8 mouse cellular contexts compared by ENCODE assay signal in genomic region chr9:77543351-77544321, GRCm38 (mm10). TPM values are rescaled to one million over a fixed set of nuclear protein-coding genes. Genes with fewer than 3 reads are reported as not detected.
DNase-seq lines count a peak whose midpoint lies in the region; ATAC-seq and TF ChIP-seq lines count a peak whose summit lies in the region.

No protein-coding gene starts in this region.

- peak overlapping the region; percentile 74 for H3K9ac ChIP-seq in intestine, embryonic 14.5 days (ENCODE audit: low read length)
- H3K9ac ChIP-seq in liver, embryonic 12.5 days: peak overlapping the region; percentile 75

- H3K36me3 ChIP-seq in intestine, embryonic 14.5 days (ENCODE audit: control insufficient read depth, insufficient read depth, low read length): no peaks in the 10 kb centered on the region
- no peaks in the 10 kb centered on the region for H3K36me3 ChIP-seq in liver, embryonic 12.5 days
- no peaks in the 10 kb centered on the region for H3K36me3 ChIP-seq in testis, adult 2 months (ENCODE audit: control insufficient read depth, insufficient read depth, low read length)

- peak; percentile 35; the same call in 1 of the 2 replicates for TF ChIP-seq CTCF in layer of hippocampus, adult 2 months (conservative IDR thresholded peaks at IDR 0.05)
- no peak for TF ChIP-seq CTCF in cerebellum, adult 2 months (IDR thresholded peaks at IDR 0.05; ENCODE audit: borderline replicate concordance, insufficient read depth, low read depth, low read length)
- no peak for TF ChIP-seq CTCF in testis, adult 2 months (IDR thresholded peaks at IDR 0.05; ENCODE audit: control insufficient read depth, insufficient read depth, insufficient replicate concordance, low read depth, low read length)

- peak; percentile 58 for ATAC-seq in intestine, embryonic 14.5 days (replicated peaks; ENCODE audit: low FRiP score, low TSS enrichment, low read depth)
- peak; percentile 58 for ATAC-seq in liver, embryonic 12.5 days
- peak; percentile 27 for ATAC-seq in monocyte, adult 5-6 weeks (replicated peaks; ENCODE audit: insufficient number of reproducible peaks, low FRiP score, low TSS enrichment, poor library complexity, severe bottlenecking)

- H3K4me3 ChIP-seq in layer of hippocampus, adult 2 months: peak overlapping the region; percentile 70
- H3K4me3 ChIP-seq in cerebellum, adult 2 months (replicated peaks; ENCODE audit: insufficient read depth, low read depth, low read length): peak overlapping the region; percentile 61
- peak overlapping the region; percentile 76 for H3K4me3 ChIP-seq in intestine, embryonic 14.5 days (ENCODE audit: low read depth, low read length)
- H3K4me3 ChIP-seq in liver, embryonic 12.5 days: peak overlapping the region; percentile 73
- H3K4me3 ChIP-seq in testis, adult 2 months (ENCODE audit: control insufficient read depth, low read depth, low read length): peak overlapping the region; percentile 78

- no peaks in the 10 kb centered on the region for H3K4me1 ChIP-seq in cerebellum, adult 2 months (ENCODE audit: control insufficient read depth, insufficient read depth, low read length)
- H3K4me1 ChIP-seq in intestine, embryonic 14.5 days (replicated peaks; ENCODE audit: control insufficient read depth, insufficient read depth, low read length): peaks cover 6% of the 10 kb centered on the region
- peaks cover 22% of the 10 kb centered on the region for H3K4me1 ChIP-seq in liver, embryonic 12.5 days
- peaks cover 13% of the 10 kb centered on the region for H3K4me1 ChIP-seq in testis, adult 2 months (ENCODE audit: control insufficient read depth, insufficient read depth, low read length)

- TF ChIP-seq POLR2A in cerebellum, adult 2 months (IDR thresholded peaks at IDR 0.05; ENCODE audit: borderline replicate concordance, insufficient read depth, low read length): no peak
- no peak for TF ChIP-seq POLR2A in testis, adult 2 months (IDR thresholded peaks at IDR 0.05; ENCODE audit: control insufficient read depth, low read depth, low read length)

- H3K27ac ChIP-seq in layer of hippocampus, adult 2 months: peak overlapping the region; percentile 81
- H3K27ac ChIP-seq in cerebellum, adult 2 months (ENCODE audit: insufficient read depth, low read length): no peak overlapping the region
- peak overlapping the region; percentile 74; the same call in 1 of the 2 replicates for H3K27ac ChIP-seq in intestine, embryonic 14.5 days (ENCODE audit: low read depth)
- no peak overlapping the region for H3K27ac ChIP-seq in liver, embryonic 12.5 days
- no peak overlapping the region for H3K27ac ChIP-seq in testis, adult 2 months (ENCODE audit: control insufficient read depth, insufficient read depth, low read depth, low read length)

- no peaks in the 10 kb centered on the region for H3K9me3 ChIP-seq in intestine, embryonic 14.5 days (ENCODE audit: control insufficient read depth, low read length)
- no peaks in the 10 kb centered on the region for H3K9me3 ChIP-seq in liver, embryonic 12.5 days (replicated peaks)

- 6% methylated on average over 40 of the region's 40 CpGs for WGBS in cerebellum, adult 2 months
- 1% methylated on average over 40 of the region's 40 CpGs for WGBS in intestine, embryonic 14.5 days
- 2% methylated on average over 40 of the region's 40 CpGs for WGBS in liver, embryonic 12.5 days (ENCODE audit: insufficient replicate concordance)

- DNase-seq in layer of hippocampus, adult 2 months (ENCODE audit: low spot score in 2 of 2): peak in 1 of 2 experiments; percentile 9
- no peak for DNase-seq in layer of hippocampus, adult 9-10 months (ENCODE audit: low spot score)
- DNase-seq in cerebellum, adult 2 months: peak; percentile 56 to 59
- DNase-seq in frontal cortex, postnatal 36 days (ENCODE audit: low spot score in 2 of 2): peak; percentile 17 to 34
- DNase-seq in intestine, embryonic 14.5 days (ENCODE audit: low spot score): peak; percentile 76

- H3K27me3 ChIP-seq in cerebellum, adult 2 months (ENCODE audit: control insufficient read depth, insufficient read depth, low read length): no peaks in the 10 kb centered on the region
- no peaks in the 10 kb centered on the region for H3K27me3 ChIP-seq in intestine, embryonic 14.5 days (replicated peaks; ENCODE audit: control insufficient read depth, insufficient read depth, low read length)
- H3K27me3 ChIP-seq in liver, embryonic 12.5 days (replicated peaks): peaks cover 24% of the 10 kb centered on the region
- H3K27me3 ChIP-seq in testis, adult 2 months (ENCODE audit: control insufficient read depth, insufficient read depth, low read length): no peaks in the 10 kb centered on the region

- peak overlapping the region; percentile 86 for H3K4me2 ChIP-seq in intestine, embryonic 14.5 days (ENCODE audit: low read length)
- peak overlapping the region; percentile 97 for H3K4me2 ChIP-seq in liver, embryonic 12.5 days

RNA-seq across cellular contexts. Expression of gene Lrrc1, which starts 1.0 kb away (rescaled TPM):
- 1 to 10 TPM; 8.4 to 9.1 TPM for total RNA-seq in layer of hippocampus, adult 2 months (2021)
- polyA plus RNA-seq in cerebellum, adult 2 months (2012; rRNA removed): 28.4 and 28.8 TPM in 2 replicates
- polyA plus RNA-seq in intestine, embryonic 14.5 days (2014; fragmentation: Nextera tagmentation; extraction: Ambion mirVana): 14.2 and 14.6 TPM in 2 replicates
- polyA plus RNA-seq in liver, embryonic 12.5 days (2016; fragmentation: Nextera tagmentation; extraction: Ambion mirVana): 4.0 and 4.4 TPM in 2 replicates
- total RNA-seq in monocyte, adult 5-6 weeks (2017): 4.6 to 6.6 TPM (median 4.8 TPM) in 3 replicates
- 106 and 234 TPM in 2 replicates for polyA plus RNA-seq in testis, adult 2 months (2012; rRNA removed)

Comparison
In these comparisons a context has a peak if more than half of its experiments do, and no peak if none do; other contexts are left out.
1. H3K27ac ChIP-seq: peak in layer of hippocampus, adult 2 months (single experiment) and intestine, embryonic 14.5 days (single experiment); none in cerebellum, adult 2 months (single experiment), liver, embryonic 12.5 days (single experiment) and testis, adult 2 months (single experiment).
2. Peak in every context shown above with its lines, with median percentiles within 50 percentile points of each other: H3K4me3 ChIP-seq and ATAC-seq.